Mouse (Mus musculus) testis, adult 2 months (tissue): ENCODE results near the gene Ccdc32.

Experiments used
- CTCF ChIP-seq: fragments of 200-500 bp; IDR thresholded peaks from 2 replicates; pipeline ENCODE4 v1.5.1; 2012; ENCODE audit warnings: low read depth, mild to moderate bottlenecking, inconsistent platforms, low read length, moderate library complexity; ENCODE audit not compliant: control insufficient read depth, insufficient read depth, insufficient replicate concordance
- POLR2A ChIP-seq: fragments of 200-500 bp; IDR thresholded peaks from 2 replicates; pipeline ENCODE4 v1.6.1; 2012; ENCODE audit warnings: low read depth, mild to moderate bottlenecking, inconsistent platforms, low read length, moderate library complexity; ENCODE audit not compliant: control insufficient read depth

DNA sequence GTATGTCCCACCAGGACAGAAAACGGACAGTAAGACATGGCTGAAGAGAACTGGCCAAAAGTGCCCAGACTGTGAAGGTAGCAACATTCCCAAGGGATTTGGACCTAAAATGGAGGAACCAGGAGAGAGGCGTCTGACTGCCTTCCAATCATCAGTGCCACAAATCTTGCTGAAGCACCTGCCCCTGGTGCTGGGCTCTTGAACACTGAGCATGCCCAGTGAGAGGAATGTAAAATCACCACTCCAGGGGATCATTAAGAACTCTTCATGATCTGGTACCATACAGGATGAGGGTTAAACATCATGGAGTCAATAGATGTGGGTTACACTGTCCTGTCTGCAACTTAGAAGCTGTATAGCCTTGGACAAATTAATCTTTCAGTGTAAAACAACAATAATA is 16.0 kb upstream of the Ccdc32 start:
- no peak for TF ChIP-seq CTCF
- no peak for TF ChIP-seq POLR2A
